Mouse (Mus musculus): ENCODE data around the gene Srgap3. TPM values are rescaled to one million over a fixed set of nuclear protein-coding genes. Genes with fewer than 3 reads are reported as not detected.

The Srgap3 gene
- total RNA-seq, 2 experiments from 2014 or later: 0.08 to 0.42 TPM

GRCm38 (mm10) chr6:112776718-112777117, 170.3 kb downstream of the Srgap3 start:
- no peak for ATAC-seq (replicated peaks; ENCODE audit: low FRiP score, poor library complexity, severe bottlenecking)

GRCm38 (mm10) chr6:112773754-112774153, 173.3 kb downstream of the Srgap3 start:
- ATAC-seq (replicated peaks; ENCODE audit: low FRiP score, poor library complexity, severe bottlenecking): no peak

- ATAC-seq (replicated peaks; ENCODE audit: low FRiP score, poor library complexity, severe bottlenecking): no peak
These were observed 176.1 kb downstream of the Srgap3 start for GRCm38 (mm10) chr6:112770996-112771395.

GRCm38 (mm10) chr6:112758541-112758940, 188.5 kb downstream of the Srgap3 start:
- ATAC-seq (replicated peaks; ENCODE audit: low FRiP score, poor library complexity, severe bottlenecking): no peak

- no peak for ATAC-seq (replicated peaks; ENCODE audit: low FRiP score, poor library complexity, severe bottlenecking)
These were observed 190.2 kb downstream of the Srgap3 start for GRCm38 (mm10) chr6:112756866-112757265.

GRCm38 (mm10) chr6:112754994-112755393, 192.1 kb downstream of the Srgap3 start:
- ATAC-seq (replicated peaks; ENCODE audit: low FRiP score, poor library complexity, severe bottlenecking): no peak

- no peak for ATAC-seq (replicated peaks; ENCODE audit: low FRiP score, poor library complexity, severe bottlenecking)
These were observed 194.5 kb downstream of the Srgap3 start for GRCm38 (mm10) chr6:112752517-112752916.

- no peak for ATAC-seq (replicated peaks; ENCODE audit: low FRiP score, poor library complexity, severe bottlenecking)
These were observed 195.1 kb downstream of the Srgap3 start for GRCm38 (mm10) chr6:112752007-112752406.

GRCm38 (mm10) chr6:112742297-112742696, 204.8 kb downstream of the Srgap3 start:
- no peak for ATAC-seq (replicated peaks; ENCODE audit: low FRiP score, poor library complexity, severe bottlenecking)

- ATAC-seq (replicated peaks; ENCODE audit: low FRiP score, poor library complexity, severe bottlenecking): no peak
These were observed 205.3 kb downstream of the Srgap3 start for GRCm38 (mm10) chr6:112741766-112742165.

- ATAC-seq (replicated peaks; ENCODE audit: low FRiP score, poor library complexity, severe bottlenecking): no peak
These were observed 207.4 kb downstream of the Srgap3 start for GRCm38 (mm10) chr6:112739635-112740034.

- no peak for ATAC-seq (replicated peaks; ENCODE audit: low FRiP score, poor library complexity, severe bottlenecking)
These were observed 208.1 kb downstream of the Srgap3 start for GRCm38 (mm10) chr6:112738924-112739323.

- no peak; the same call in 1 of the 2 replicates for ATAC-seq (replicated peaks; ENCODE audit: low FRiP score, poor library complexity, severe bottlenecking)
These were observed 210.6 kb downstream of the Srgap3 start for GRCm38 (mm10) chr6:112736471-112736870.

- no peak for ATAC-seq (replicated peaks; ENCODE audit: low FRiP score, poor library complexity, severe bottlenecking)
These were observed 212.0 kb downstream of the Srgap3 start for GRCm38 (mm10) chr6:112735054-112735453.

- no peak for ATAC-seq (replicated peaks; ENCODE audit: low FRiP score, poor library complexity, severe bottlenecking)
These were observed 213.1 kb downstream of the Srgap3 start for GRCm38 (mm10) chr6:112733942-112734341.

- no peak for ATAC-seq (replicated peaks; ENCODE audit: low FRiP score, poor library complexity, severe bottlenecking)
These were observed 214.6 kb downstream of the Srgap3 start for GRCm38 (mm10) chr6:112732434-112732833.

GRCm38 (mm10) chr6:112731386-112731785, 215.7 kb downstream of the Srgap3 start:
- no peak for ATAC-seq (replicated peaks; ENCODE audit: low FRiP score, poor library complexity, severe bottlenecking)

GRCm38 (mm10) chr6:112728760-112729422, 218.2 kb downstream of the Srgap3 start:
- ATAC-seq (replicated peaks; ENCODE audit: low FRiP score, poor library complexity, severe bottlenecking): no peak

- no peak for ATAC-seq (replicated peaks; ENCODE audit: low FRiP score, poor library complexity, severe bottlenecking)
These were observed 221.6 kb downstream of the Srgap3 start for GRCm38 (mm10) chr6:112725468-112725867.

- no peak for ATAC-seq (replicated peaks; ENCODE audit: low FRiP score, poor library complexity, severe bottlenecking)
These were observed 226.5 kb downstream of the Srgap3 start for GRCm38 (mm10) chr6:112720409-112721080.

GRCm38 (mm10) chr6:112719983-112720382, 227.1 kb downstream of the Srgap3 start:
- no peak for ATAC-seq (replicated peaks; ENCODE audit: low FRiP score, poor library complexity, severe bottlenecking)

Data from erythroid progenitor cell, adult 5-6 weeks (primary cell).